Mouse (Mus musculus): ENCODE results near the gene Nckap5l. TPM values are rescaled to one million over a fixed set of nuclear protein-coding genes. Genes with fewer than 3 reads are reported as not detected.

Gene Nckap5l
- total RNA-seq, 1 experiment = 6.3 TPM

DNA sequence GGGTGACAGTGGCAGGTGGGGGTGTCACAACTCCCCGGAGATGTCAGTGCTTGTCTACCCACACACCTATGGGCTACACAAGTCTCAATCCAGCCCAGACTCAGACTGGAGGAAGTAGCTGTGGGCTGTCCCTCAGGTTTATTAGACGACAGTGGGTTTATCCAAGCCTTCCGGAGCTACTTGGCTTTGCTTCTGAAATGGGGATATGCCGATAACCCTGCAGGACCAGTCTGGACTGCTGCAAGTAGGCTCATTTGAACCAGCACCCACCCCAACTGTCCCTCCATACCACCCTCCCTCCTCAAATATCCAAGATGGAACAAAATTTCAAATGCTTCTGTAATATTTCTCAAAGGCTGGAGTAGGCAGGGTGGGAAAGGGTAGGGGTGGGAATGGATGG, 40.8 kb upstream of the Nckap5l start:
- TF ChIP-seq CHD2 (IDR thresholded peaks at IDR 0.05; ENCODE audit: low read depth, low read length) (no peak), MAFK (IDR thresholded peaks at IDR 0.05; ENCODE audit: insufficient read depth, low read depth, low read length) (no peak), ZC3H11A (IDR thresholded peaks at IDR 0.05; ENCODE audit: borderline replicate concordance, low read depth, low read length) (no peak), HCFC1 (IDR thresholded peaks at IDR 0.05; ENCODE audit: borderline replicate concordance, insufficient read depth, low read length) (no peak), ZNF384 (IDR thresholded peaks at IDR 0.05; ENCODE audit: low read depth, low read length) (no peak)
- no peak overlapping the region for H3K27ac ChIP-seq (ENCODE audit: insufficient read depth, low read depth, low read length, poor library complexity, severe bottlenecking)
- no peak overlapping the region for H3K4me3 ChIP-seq (ENCODE audit: insufficient read depth in 1 of 2, low read depth in 1 of 2, low read length in 2 of 2, poor library complexity in 1 of 2, severe bottlenecking in 1 of 2)
- H3K9me3 ChIP-seq (ENCODE audit: control insufficient read depth, insufficient read depth, low read depth, low read length) = no peaks in the 10 kb centered on the region
- no peak overlapping the region for H3K9ac ChIP-seq (ENCODE audit: insufficient read depth, low read depth, low read length, poor library complexity, severe bottlenecking)
- H3K36me3 ChIP-seq (ENCODE audit: control insufficient read depth, insufficient read depth, low read length, poor library complexity, severe bottlenecking) = no peaks in the 10 kb centered on the region
- H3K4me1 ChIP-seq (ENCODE audit: control insufficient read depth in 2 of 2, insufficient read depth in 2 of 2, low read length in 2 of 2, poor library complexity in 1 of 2) = peaks cover 2 to 9% of the 10 kb centered on the region in 2 experiments; a peak in 2 of 4 replicates
- in situ Hi-C loops (cut with MboI; ENCODE audit: low sequenced_read_pairs in 2 of 2, unreplicated experiment in 2 of 2) = no loop called here
- no peak for DNase-seq (ENCODE audit: low read depth, low spot score)

DNA sequence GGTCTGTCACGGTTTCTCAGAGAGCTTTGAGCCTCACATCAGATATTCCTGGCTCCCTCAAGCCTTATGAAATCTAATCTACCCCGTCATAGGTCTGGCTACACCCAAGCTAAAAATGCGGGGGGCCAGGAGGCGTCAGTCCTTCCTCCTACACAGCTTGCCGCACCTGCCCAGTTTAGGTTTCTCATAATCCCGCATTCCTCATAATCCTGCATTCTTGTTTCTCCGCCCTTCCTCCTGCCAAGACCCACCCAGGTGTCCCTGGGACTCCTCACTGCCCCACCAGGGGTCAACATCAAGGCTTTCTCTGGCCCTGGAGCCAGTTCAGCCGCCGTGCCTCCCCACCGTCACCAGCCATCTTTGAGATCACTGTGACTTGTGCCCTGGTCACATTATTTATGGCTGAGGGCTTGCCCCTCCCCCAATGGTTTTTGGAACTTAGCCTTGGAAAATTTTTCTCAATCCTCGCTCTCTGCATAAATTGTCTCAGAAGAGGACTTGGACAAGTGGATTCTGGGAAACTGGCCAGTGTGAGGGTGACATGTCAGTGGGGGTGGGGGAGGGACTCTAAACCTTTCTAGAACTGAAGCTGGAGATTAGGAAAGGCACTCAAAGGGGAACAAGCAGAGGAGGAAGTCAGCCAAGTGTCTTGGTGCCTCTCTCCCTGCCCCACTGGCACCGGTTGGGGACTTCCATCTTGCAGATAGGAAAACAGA, 40.1 kb upstream of the Nckap5l start:
- Histone ChIP-seq H3K4me1 (ENCODE audit: control insufficient read depth in 2 of 2, insufficient read depth in 2 of 2, low read length in 2 of 2, poor library complexity in 1 of 2) (peaks cover 2 to 9% of the 10 kb centered on the region in 2 experiments; a peak in 2 of 4 replicates), H3K36me3 (ENCODE audit: control insufficient read depth, insufficient read depth, low read length, poor library complexity, severe bottlenecking) (no peaks in the 10 kb centered on the region), H3K4me3 (ENCODE audit: insufficient read depth in 1 of 2, low read depth in 1 of 2, low read length in 2 of 2, poor library complexity in 1 of 2, severe bottlenecking in 1 of 2) (no peak overlapping the region), H3K27ac (ENCODE audit: insufficient read depth, low read depth, low read length, poor library complexity, severe bottlenecking) (no peak overlapping the region), H3K9ac (ENCODE audit: insufficient read depth, low read depth, low read length, poor library complexity, severe bottlenecking) (no peak overlapping the region), H3K9me3 (ENCODE audit: control insufficient read depth, insufficient read depth, low read depth, low read length) (no peaks in the 10 kb centered on the region)
- no peak for DNase-seq (ENCODE audit: low read depth, low spot score)
- no peak for TF ChIP-seq ZC3H11A (IDR thresholded peaks at IDR 0.05; ENCODE audit: borderline replicate concordance, low read depth, low read length)
- no peak for TF ChIP-seq ZNF384 (IDR thresholded peaks at IDR 0.05; ENCODE audit: low read depth, low read length)
- no peak for TF ChIP-seq CHD2 (IDR thresholded peaks at IDR 0.05; ENCODE audit: low read depth, low read length)
- TF ChIP-seq HCFC1 (IDR thresholded peaks at IDR 0.05; ENCODE audit: borderline replicate concordance, insufficient read depth, low read length) = no peak
- no peak for TF ChIP-seq MAFK (IDR thresholded peaks at IDR 0.05; ENCODE audit: insufficient read depth, low read depth, low read length)
- in situ Hi-C loops (cut with MboI; ENCODE audit: low sequenced_read_pairs in 2 of 2, unreplicated experiment in 2 of 2) = no loop called here

GRCm38 (mm10) chr15:99497061-99497460, 39.5 kb upstream of the Nckap5l start:
- Histone ChIP-seq H3K27ac (ENCODE audit: insufficient read depth, low read depth, low read length, poor library complexity, severe bottlenecking) (no peak overlapping the region), H3K4me3 (ENCODE audit: insufficient read depth in 1 of 2, low read depth in 1 of 2, low read length in 2 of 2, poor library complexity in 1 of 2, severe bottlenecking in 1 of 2) (no peak overlapping the region), H3K9me3 (ENCODE audit: control insufficient read depth, insufficient read depth, low read depth, low read length) (no peaks in the 10 kb centered on the region), H3K36me3 (ENCODE audit: control insufficient read depth, insufficient read depth, low read length, poor library complexity, severe bottlenecking) (no peaks in the 10 kb centered on the region), H3K4me1 (ENCODE audit: control insufficient read depth in 2 of 2, insufficient read depth in 2 of 2, low read length in 2 of 2, poor library complexity in 1 of 2) (peaks cover 2 to 9% of the 10 kb centered on the region in 2 experiments; a peak in 2 of 4 replicates), H3K9ac (ENCODE audit: insufficient read depth, low read depth, low read length, poor library complexity, severe bottlenecking) (no peak overlapping the region)
- in situ Hi-C loops (cut with MboI; ENCODE audit: low sequenced_read_pairs in 2 of 2, unreplicated experiment in 2 of 2) = no loop called here
- TF ChIP-seq ZC3H11A (IDR thresholded peaks at IDR 0.05; ENCODE audit: borderline replicate concordance, low read depth, low read length) (peak; percentile 41; the same call in 1 of the 2 replicates), CHD2 (IDR thresholded peaks at IDR 0.05; ENCODE audit: low read depth, low read length) (no peak)
- peak; percentile 84 for DNase-seq (ENCODE audit: low read depth, low spot score)

DNA sequence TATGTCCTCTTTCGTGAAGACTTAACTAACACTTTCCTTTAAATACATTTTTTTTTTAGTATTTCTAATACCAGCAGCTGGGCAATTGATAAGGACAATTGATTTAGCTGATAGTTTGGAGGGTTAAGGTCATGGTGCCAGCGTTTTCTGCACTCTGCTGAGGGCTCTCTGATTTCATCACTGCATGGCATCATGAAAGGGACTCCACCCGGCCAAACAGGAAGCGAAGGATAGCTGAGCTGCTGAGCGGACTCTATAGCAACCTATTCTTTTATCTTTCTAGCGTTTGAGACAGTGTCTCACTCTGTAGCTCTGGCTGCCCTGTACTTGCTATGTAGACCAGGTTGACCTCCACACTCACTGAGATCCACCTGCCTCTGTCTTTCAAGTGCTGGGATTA, 27.2 kb upstream of the Nckap5l start:
- Histone ChIP-seq H3K4me3 (ENCODE audit: insufficient read depth in 1 of 2, low read depth in 1 of 2, low read length in 2 of 2, poor library complexity in 1 of 2, severe bottlenecking in 1 of 2) (no peak overlapping the region), H3K4me1 (ENCODE audit: control insufficient read depth in 2 of 2, insufficient read depth in 2 of 2, low read length in 2 of 2, poor library complexity in 1 of 2) (peaks cover 0 to 2% of the 10 kb centered on the region in 2 experiments; a peak in 1 of 4 replicates), H3K9ac (ENCODE audit: insufficient read depth, low read depth, low read length, poor library complexity, severe bottlenecking) (no peak overlapping the region), H3K36me3 (ENCODE audit: control insufficient read depth, insufficient read depth, low read length, poor library complexity, severe bottlenecking) (no peaks in the 10 kb centered on the region), H3K9me3 (ENCODE audit: control insufficient read depth, insufficient read depth, low read depth, low read length) (no peaks in the 10 kb centered on the region), H3K27ac (ENCODE audit: insufficient read depth, low read depth, low read length, poor library complexity, severe bottlenecking) (no peak overlapping the region)
- in situ Hi-C loops (cut with MboI; ENCODE audit: low sequenced_read_pairs in 2 of 2, unreplicated experiment in 2 of 2) = no loop called here
- DNase-seq (ENCODE audit: low read depth, low spot score) = no peak
- no peak for TF ChIP-seq ZNF384 (IDR thresholded peaks at IDR 0.05; ENCODE audit: low read depth, low read length)
- no peak for TF ChIP-seq CHD2 (IDR thresholded peaks at IDR 0.05; ENCODE audit: low read depth, low read length)
- no peak for TF ChIP-seq ZC3H11A (IDR thresholded peaks at IDR 0.05; ENCODE audit: borderline replicate concordance, low read depth, low read length)
- TF ChIP-seq MAFK (IDR thresholded peaks at IDR 0.05; ENCODE audit: insufficient read depth, low read depth, low read length) = no peak
- no peak for TF ChIP-seq HCFC1 (IDR thresholded peaks at IDR 0.05; ENCODE audit: borderline replicate concordance, insufficient read depth, low read length)

Measured in ES-E14 (cell line).